Mouse (Mus musculus) lung, postnatal 36 days (tissue): ENCODE measurements around the gene Magea1.
A peak's percentile ranks its signal among the peaks of the same experiment; 100 is the strongest.
"Not testable (repeated sequence)": the region's sequence is repeated elsewhere in the genome, so short reads cannot be mapped to it uniquely, and the experiment has no call there.

Experiments used
- DNase-seq: peaks from one replicate; pipeline ENCODE4 v3.0.0; 2022; ENCODE audit warnings: mixed read lengths

The Magea1 gene

GRCm38 (mm10) chrX:155089693-155090092 is at the start of gene Magea1:
Gene Magea1 (minus strand): TSS chrX:155089793.
- not testable (repeated sequence) for DNase-seq

- not testable (repeated sequence) for DNase-seq
Observed at GRCm38 (mm10) chrX:155128312-155128711, 38.7 kb upstream of the Magea1 start, which contains the start of gene Cldn34b2. Gene Cldn34b2 (minus strand): TSS chrX:155128412.

- DNase-seq, result peak; percentile 33
Observed at GRCm38 (mm10) chrX:155098024-155098423, 8.4 kb upstream of the Magea1 start.

- not testable (repeated sequence) for DNase-seq
Observed at GRCm38 (mm10) chrX:155093566-155093965, 4.0 kb upstream of the Magea1 start, which contains the start of gene Magea2. Gene Magea2 (minus strand): TSS chrX:155093666.

GRCm38 (mm10) chrX:155063045-155063444 is 26.5 kb downstream of the Magea1 start, which contains the start of gene Magea5:
Gene Magea5 (minus strand): TSS chrX:155063145.
- DNase-seq, result not testable (repeated sequence)
